Mouse (Mus musculus): ENCODE measurements at regions not wholly inside any gene's neighbourhood (a gene's known extent, or its start where the extent isn't known, plus 50 kb on each side); places are given as distances from the start of the nearest gene placed in this dataset.

GRCm38 (mm10) chr4:94406922-94407321, 149.4 kb upstream of the Gm10306 start:
- TF ChIP-seq CTCF (IDR thresholded peaks at IDR 0.05; ENCODE audit: borderline replicate concordance, insufficient read depth, low read length) (no peak), POLR2A (IDR thresholded peaks at IDR 0.05; ENCODE audit: low read depth, low read length) (no peak)
